Mouse (Mus musculus) MEL (cell line): ENCODE results near the gene E2f1. TPM values are rescaled to one million over a fixed set of nuclear protein-coding genes. Genes with fewer than 3 reads are reported as not detected.

Experiments used
- DNase-seq: peaks from one replicate; pipeline ENCODE4 v3.0.0; 2011; ENCODE audit warnings: low read depth, low spot score
- H3K27ac ChIP-seq: 2 replicates; pipeline ENCODE4 v1.5.1; 2012; ENCODE audit warnings: low read depth, mild to moderate bottlenecking, control low read depth, low read length, moderate library complexity; ENCODE audit not compliant: control insufficient read depth
- H3K27me3 ChIP-seq, 2 experiments: fragments of 150-350 bp in 1 of 2; sonication (generic) in 1 of 2; 2 replicates each; pipeline ENCODE4 v1.6.1; 2012; ENCODE audit warnings: low read length in 2 of 2, mild to moderate bottlenecking in 2 of 2, improper control_type of control experiment in 1 of 2, moderate library complexity in 1 of 2; ENCODE audit not compliant: insufficient read depth in 2 of 2, control insufficient read depth in 1 of 2
- H3K36me3 ChIP-seq, 2 experiments: 2 replicates each; pipeline ENCODE4 v1.6.1; 2012 to 2014; ENCODE audit warnings: low read length in 2 of 2, improper control_type of control experiment in 1 of 2, inconsistent platforms in 1 of 2, mild to moderate bottlenecking in 1 of 2; ENCODE audit not compliant: insufficient read depth in 2 of 2, control insufficient read depth in 1 of 2
- H3K4me1 ChIP-seq, 2 experiments: fragments of 150-350 bp in 1 of 2; sonication (generic) in 1 of 2; 2 replicates each; pipeline ENCODE4 v1.6.1; 2012; ENCODE audit warnings: low read length in 2 of 2, improper control_type of control experiment in 1 of 2, mild to moderate bottlenecking in 1 of 2; ENCODE audit not compliant: insufficient read depth in 2 of 2, control insufficient read depth in 1 of 2
- H3K4me3 ChIP-seq, 2 experiments: fragments of 150-350 bp in 1 of 2; sonication (generic) in 1 of 2; 2 replicates each; pipeline ENCODE4 v1.5.1; 2012; ENCODE audit warnings: low read depth in 2 of 2, low read length in 2 of 2, mild to moderate bottlenecking in 2 of 2, moderate library complexity in 2 of 2, control low read depth in 1 of 2, improper control_type of control experiment in 1 of 2; ENCODE audit not compliant: control insufficient read depth in 1 of 2, insufficient read depth in 1 of 2
- H3K79me2 ChIP-seq: 2 replicates; pipeline ENCODE4 v1.6.1; 2012; ENCODE audit warnings: mild to moderate bottlenecking, low read length, moderate library complexity; ENCODE audit not compliant: control insufficient read depth, poor library complexity, insufficient read depth
- H3K9ac ChIP-seq: 2 replicates; pipeline ENCODE4 v1.6.1; 2012; ENCODE audit warnings: low read depth, mild to moderate bottlenecking, control low read depth, low read length, moderate library complexity; ENCODE audit not compliant: control insufficient read depth, poor library complexity, severe bottlenecking
- H3K9me3 ChIP-seq: fragments of 150-350 bp; sonication (generic); replicated peaks from 2 replicates; pipeline ENCODE4 v1.6.1; 2012; ENCODE audit warnings: mild to moderate bottlenecking, low read length, improper control_type of control experiment, moderate library complexity; ENCODE audit not compliant: insufficient read depth
- BHLHE40 ChIP-seq: IDR thresholded peaks from 2 replicates; pipeline ENCODE4 v1.6.1; 2012; ENCODE audit warnings: low read depth, mild to moderate bottlenecking, inconsistent platforms, low read length, improper control_type of control experiment, borderline replicate concordance
- CHD2 ChIP-seq: IDR thresholded peaks from 2 replicates; pipeline ENCODE4 v1.6.1; 2011; ENCODE audit warnings: low read length, improper control_type of control experiment
- E2F4 ChIP-seq: IDR thresholded peaks from 2 replicates; pipeline ENCODE4 v1.6.1; 2011; ENCODE audit warnings: low read depth, low read length, improper control_type of control experiment, borderline replicate concordance
- ELF1 ChIP-seq: IDR thresholded peaks from 2 replicates; pipeline ENCODE4 v1.6.1; 2014; ENCODE audit warnings: low read depth, mild to moderate bottlenecking, inconsistent platforms, low read length, improper control_type of control experiment, moderate library complexity
- EP300 ChIP-seq, 2 experiments: IDR thresholded peaks; 2 replicates each; pipeline ENCODE4 v1.6.1; 2011; ENCODE audit warnings: improper control_type of control experiment in 2 of 2, low read length in 2 of 2, low read depth in 1 of 2, mild to moderate bottlenecking in 1 of 2
- GABPA ChIP-seq: IDR thresholded peaks from 2 replicates; pipeline ENCODE4 v1.6.1; 2012; ENCODE audit warnings: low read depth, mild to moderate bottlenecking, inconsistent platforms, low read length, improper control_type of control experiment, moderate library complexity
- GATA1 ChIP-seq: IDR thresholded peaks from 2 replicates; pipeline ENCODE4 v1.6.1; 2011; ENCODE audit warnings: low read depth, low read length, improper control_type of control experiment
- HCFC1 ChIP-seq: IDR thresholded peaks from 2 replicates; pipeline ENCODE4 v1.6.1; 2012; ENCODE audit warnings: low read depth, mild to moderate bottlenecking, inconsistent platforms, low read length, improper control_type of control experiment, moderate library complexity
- MAX ChIP-seq: IDR thresholded peaks from 2 replicates; pipeline ENCODE4 v1.6.1; 2011; ENCODE audit warnings: low read length, improper control_type of control experiment
- MEF2A ChIP-seq: IDR thresholded peaks from 2 replicates; pipeline ENCODE4 v1.6.1; 2014; ENCODE audit warnings: low read depth, mild to moderate bottlenecking, inconsistent platforms, low read length, improper control_type of control experiment; ENCODE audit not compliant: poor library complexity, insufficient replicate concordance, severe bottlenecking; ENCODE audit errors: extremely low read depth
- NRF1 ChIP-seq: IDR thresholded peaks from 2 replicates; pipeline ENCODE4 v1.6.1; 2014; ENCODE audit warnings: low read depth, mild to moderate bottlenecking, inconsistent platforms, low read length, improper control_type of control experiment, moderate library complexity; ENCODE audit not compliant: poor library complexity, insufficient read depth, severe bottlenecking
- POLR2A ChIP-seq, 2 experiments: IDR thresholded peaks; 2 replicates each; pipeline ENCODE4 v1.6.1; 2011 to 2012; ENCODE audit warnings: low read length in 2 of 2, mild to moderate bottlenecking in 2 of 2, control low read depth in 1 of 2, improper control_type of control experiment in 1 of 2, low read depth in 1 of 2, moderate library complexity in 1 of 2; ENCODE audit not compliant: control insufficient read depth in 1 of 2, insufficient read depth in 1 of 2, poor library complexity in 1 of 2
- POLR2AphosphoS2 ChIP-seq: IDR thresholded peaks from 2 replicates; pipeline ENCODE4 v1.6.1; 2011; ENCODE audit warnings: low read length, improper control_type of control experiment
- SIN3A ChIP-seq: IDR thresholded peaks from 2 replicates; pipeline ENCODE4 v1.6.1; 2012; ENCODE audit warnings: low read length, improper control_type of control experiment, inconsistent platforms
- TCF12 ChIP-seq: IDR thresholded peaks from 2 replicates; pipeline ENCODE4 v1.6.1; 2014; ENCODE audit warnings: low read depth, mild to moderate bottlenecking, inconsistent platforms, low read length, improper control_type of control experiment, moderate library complexity
- UBTF ChIP-seq: IDR thresholded peaks from 2 replicates; pipeline ENCODE4 v1.6.1; 2012; ENCODE audit warnings: low read depth, mild to moderate bottlenecking, inconsistent platforms, low read length, improper control_type of control experiment, moderate library complexity, borderline replicate concordance; ENCODE audit not compliant: insufficient read depth
- USF1 ChIP-seq: IDR thresholded peaks from 2 replicates; pipeline ENCODE4 v1.6.1; 2014; ENCODE audit warnings: low read depth, mild to moderate bottlenecking, inconsistent platforms, low read length, improper control_type of control experiment, moderate library complexity
- USF2 ChIP-seq, 2 experiments: IDR thresholded peaks; 2 replicates each; pipeline ENCODE4 v1.6.1; 2011 to 2012; ENCODE audit warnings: improper control_type of control experiment in 2 of 2, low read length in 2 of 2, borderline replicate concordance in 1 of 2, inconsistent platforms in 1 of 2, low read depth in 1 of 2, mild to moderate bottlenecking in 1 of 2; ENCODE audit not compliant: insufficient read depth in 1 of 2
- ZKSCAN1 ChIP-seq: IDR thresholded peaks from 2 replicates; pipeline ENCODE4 v1.6.1; 2012; ENCODE audit warnings: low read depth, mild to moderate bottlenecking, inconsistent platforms, low read length, improper control_type of control experiment, moderate library complexity
- polyA plus RNA-seq, 2 experiments: library from polyadenylated mRNA; stranded (reverse) in 1 of 2; unstranded in 1 of 2; fragments of >175 nt in 1 of 2; fragments of >200 nt in 1 of 2; gene quantifications; 2 replicates each; pipeline versions ENCODE4 v1.2.1 to v1.2.4; 2012; ENCODE audit warnings: low replicate concordance in 2 of 2, low read depth in 1 of 2; ENCODE audit not compliant: insufficient read length in 2 of 2, insufficient read depth in 1 of 2, missing spikeins in 1 of 2
- total RNA-seq: library from RNA; depleted of rRNA; stranded (reverse); fragments of 300-350 nt; gene quantifications from 2 replicates; pipeline ENCODE4 v1.2.3, GENCODE M21; 2012

E2f1 gene
- total and polyA plus RNA-seq, 3 experiments: 17.4 to 41.6 TPM; not detected in 1

GRCm38 (mm10) chr2:154549127-154549885 lies 20.4 kb downstream of the E2f1 start:
- Histone ChIP-seq H3K27me3 (no peaks in the 10 kb centered on the region), H3K9me3 (no peaks in the 10 kb centered on the region), H3K9ac (no peak overlapping the region), H3K79me2 (no peaks in the 10 kb centered on the region), H3K36me3 (no peaks in the 10 kb centered on the region; a peak in 1 of 4 replicates), H3K4me3 (no peak overlapping the region), H3K4me1 (no peaks in the 10 kb centered on the region), H3K27ac (no peak overlapping the region)
- TF ChIP-seq E2F4 (no peak), EP300 (IDR thresholded peaks at IDR 0.05; ENCODE audit: low read depth in 1 of 2, low read length in 2 of 2) (no peak), USF2 (IDR thresholded peaks at IDR 0.05; ENCODE audit: borderline replicate concordance in 1 of 2, insufficient read depth in 1 of 2, low read depth in 1 of 2, low read length in 2 of 2) (no peak), MAX (no peak), ELF1 (no peak), GABPA (no peak)
- no peak for DNase-seq

- no peak overlapping the region for H3K27ac ChIP-seq
These were observed 21.0 kb downstream of the E2f1 start for GRCm38 (mm10) chr2:154548688-154549087.

More at GRCm38 (mm10) chr2:154548688-154549087, 21.0 kb downstream of the E2f1 start:
- H3K9me3 ChIP-seq: no peaks in the 10 kb centered on the region
- no peaks in the 10 kb centered on the region for H3K27me3 ChIP-seq
- no peak overlapping the region for H3K9ac ChIP-seq
- H3K4me3 ChIP-seq: no peak overlapping the region
- H3K36me3 ChIP-seq: no peaks in the 10 kb centered on the region; a peak in 1 of 4 replicates
- H3K4me1 ChIP-seq: no peaks in the 10 kb centered on the region
- DNase-seq: no peak
- no peak for TF ChIP-seq CHD2
- TF ChIP-seq ZKSCAN1: no peak
- no peak for TF ChIP-seq GATA1
- TF ChIP-seq NRF1: no peak
- TF ChIP-seq POLR2AphosphoS2: no peak
- TF ChIP-seq HCFC1: no peak
- TF ChIP-seq TCF12: no peak
- no peak for TF ChIP-seq UBTF
- no peak for TF ChIP-seq E2F4
- no peak for TF ChIP-seq MEF2A
- TF ChIP-seq POLR2A (IDR thresholded peaks at IDR 0.05; ENCODE audit: control insufficient read depth in 1 of 2, insufficient read depth in 1 of 2, low read depth in 1 of 2, low read length in 2 of 2, poor library complexity in 1 of 2): no peak
- TF ChIP-seq USF1: no peak
- no peak for TF ChIP-seq BHLHE40
- no peak for TF ChIP-seq EP300 (IDR thresholded peaks at IDR 0.05; ENCODE audit: low read depth in 1 of 2, low read length in 2 of 2)
- no peak for TF ChIP-seq USF2 (IDR thresholded peaks at IDR 0.05; ENCODE audit: borderline replicate concordance in 1 of 2, insufficient read depth in 1 of 2, low read depth in 1 of 2, low read length in 2 of 2)
- TF ChIP-seq SIN3A: no peak
- no peak for TF ChIP-seq MAX
- no peaks in the 10 kb centered on the region for H3K79me2 ChIP-seq
